Mouse (Mus musculus) hematopoietic stem cell, adult 5-6 weeks (primary cell): Measurements from ENCODE around the gene Hba-a2. TPM values are rescaled to one million over a fixed set of nuclear protein-coding genes. Genes with fewer than 3 reads are reported as not detected.
"Not testable (repeated sequence)": the region's sequence is repeated elsewhere in the genome, so short reads cannot be mapped to it uniquely, and the experiment has no call there.

Experiments used
- ATAC-seq, 2 experiments: fragments of 125-278 bp in 1 of 2; replicated peaks in 1 of 2; 2 replicates each; pipeline ENCODE4 v1.8.0; 2016 to 2017; ENCODE audit warnings: inconsistent platforms in 2 of 2, mild to moderate bottlenecking in 2 of 2, moderate number of reproducible peaks in 2 of 2, low read depth in 1 of 2, moderate TSS enrichment in 1 of 2; ENCODE audit not compliant: low FRiP score in 2 of 2, poor library complexity in 2 of 2, severe bottlenecking in 2 of 2, insufficient read depth in 1 of 2, low TSS enrichment in 1 of 2
- total RNA-seq: library from RNA; stranded (forward); fragments of 172-1452, 232-1000 nt; gene quantifications from 2 replicates; pipeline ENCODE4 v1.2.3, GENCODE M21; 2017

The Hba-a2 gene
- total RNA-seq, 1 experiment from 2014 or later = 104 TPM

GRCm38 (mm10) chr11:32278458-32278957, 17.8 kb upstream of the Hba-a2 start:
- no peak for ATAC-seq

GRCm38 (mm10) chr11:32280646-32281045, 15.6 kb upstream of the Hba-a2 start:
- ATAC-seq = no peak

DNA sequence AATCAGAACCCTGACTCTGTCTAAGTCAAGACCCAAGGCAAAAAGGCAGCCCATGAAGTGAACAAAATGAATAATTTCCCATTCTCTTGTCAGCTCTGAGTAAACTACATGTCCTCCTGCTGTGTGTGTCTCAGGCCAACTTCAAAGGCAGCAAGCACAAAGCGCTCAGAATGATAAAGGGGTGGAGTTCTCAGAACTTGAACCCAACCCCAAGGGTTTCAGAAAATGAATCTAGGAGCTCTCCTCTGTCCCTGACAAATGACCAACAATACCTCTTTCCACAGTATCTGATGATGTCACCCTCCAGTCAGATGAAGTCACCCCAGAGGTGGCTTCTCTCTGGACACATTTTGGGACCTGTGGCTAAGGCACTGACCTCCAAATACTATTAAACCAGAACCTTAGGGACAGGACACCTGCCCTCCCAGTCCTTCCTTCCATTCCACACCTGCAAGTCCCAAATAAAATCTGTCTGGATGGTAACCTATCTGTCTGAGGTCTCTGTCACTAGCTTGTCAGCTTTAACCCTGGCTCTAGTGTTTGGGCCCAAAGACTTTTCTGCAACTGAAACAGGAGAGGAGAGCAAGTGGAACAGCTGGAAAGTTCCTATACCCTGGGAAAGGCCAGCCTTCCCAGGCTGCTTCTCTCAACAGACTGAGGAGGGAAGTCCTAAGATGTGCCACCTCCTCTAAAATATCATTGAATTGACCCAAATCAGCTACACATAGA, 14.7 kb upstream of the Hba-a2 start:
- ATAC-seq = no peak

DNA sequence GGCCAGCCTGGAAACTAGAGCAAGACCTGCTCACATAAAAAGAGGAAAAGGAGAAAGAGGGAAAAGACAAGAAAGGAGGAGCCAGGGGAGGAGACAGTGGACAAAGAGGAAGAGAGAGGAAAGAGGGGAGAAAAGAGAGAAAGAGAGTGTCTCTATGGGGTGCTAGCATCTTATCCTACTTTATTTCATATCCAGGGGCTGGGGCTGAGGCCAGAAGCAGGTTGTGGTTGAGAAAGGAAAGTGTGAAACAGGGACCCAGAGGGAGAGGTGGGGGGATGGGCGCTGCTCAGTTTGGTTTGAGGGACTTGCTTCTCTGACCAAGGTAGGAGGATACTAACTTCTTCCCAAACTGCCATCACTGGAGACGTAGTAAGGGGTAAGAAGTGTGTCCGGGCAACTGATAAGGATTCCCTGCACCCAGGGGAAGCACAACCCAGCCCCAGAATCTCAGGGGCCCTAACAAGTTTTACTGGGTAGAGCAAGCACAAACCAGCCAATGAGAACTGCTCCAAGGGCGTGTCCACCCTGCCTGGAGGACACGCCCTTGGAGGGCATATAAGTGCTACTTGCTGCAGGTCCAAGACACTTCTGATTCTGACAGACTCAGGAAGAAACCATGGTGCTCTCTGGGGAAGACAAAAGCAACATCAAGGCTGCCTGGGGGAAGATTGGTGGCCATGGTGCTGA, 13.1 kb upstream of the Hba-a2 start, which contains the start of gene Hba-a1:
Gene Hba-a1, plus strand, starts transcription at position 421 of the 687 bp plus-strand sequence.
- ATAC-seq = peak; percentile 23 to 40; a peak in 2 of 4 replicates

GRCm38 (mm10) chr11:32284582-32284981, 11.7 kb upstream of the Hba-a2 start:
- not testable (repeated sequence) for ATAC-seq

GRCm38 (mm10) chr11:32285031-32285775, 11.1 kb upstream of the Hba-a2 start:
- no peak for ATAC-seq

GRCm38 (mm10) chr11:32285887-32286286, 10.4 kb upstream of the Hba-a2 start:
- ATAC-seq = not testable (repeated sequence)

- ATAC-seq = peak; percentile 72 to 78
These were observed 9.4 kb upstream of the Hba-a2 start, which contains the start of gene Hbq1b for GRCm38 (mm10) chr11:32286695-32287492. Hbq1b (plus strand) TSS chr11:32286965.

DNA sequence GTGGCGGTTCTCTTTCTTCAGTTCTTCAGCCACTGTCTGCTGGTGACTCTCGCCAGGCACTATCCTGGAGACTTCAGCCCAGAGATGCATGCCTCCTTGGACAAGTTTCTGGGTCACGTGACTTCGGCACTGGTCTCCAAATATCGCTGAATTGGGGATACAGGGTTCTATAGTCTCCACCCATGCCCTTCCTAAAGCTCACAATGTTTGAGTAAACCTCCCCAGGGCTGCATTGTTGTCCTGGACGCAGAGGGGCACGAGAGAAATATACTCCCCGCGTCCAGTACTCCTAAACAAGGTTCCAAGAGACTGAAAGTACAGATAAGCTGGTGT, 8.8 kb upstream of the Hba-a2 start:
- no peak for ATAC-seq

DNA sequence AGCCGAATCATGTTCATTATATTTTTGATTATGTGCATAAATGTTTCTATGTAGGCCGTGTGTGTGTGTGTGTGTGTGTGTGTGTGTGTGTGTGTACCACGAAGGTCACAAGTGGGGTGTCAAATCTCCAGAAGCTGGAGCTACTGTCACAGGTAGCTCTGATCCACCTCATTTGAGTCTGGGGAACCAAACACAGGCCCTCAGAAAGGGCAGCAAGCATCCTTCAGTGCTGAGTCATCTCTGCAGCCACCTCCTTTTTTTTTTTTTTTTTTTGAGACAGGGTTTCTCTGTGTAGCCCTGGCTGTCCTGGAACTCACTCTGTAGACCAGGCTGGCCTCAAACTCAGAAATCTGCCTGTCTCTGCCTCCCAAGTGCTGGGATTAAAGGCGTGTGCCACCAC, 3.5 kb upstream of the Hba-a2 start:
- not testable (repeated sequence) for ATAC-seq

DNA sequence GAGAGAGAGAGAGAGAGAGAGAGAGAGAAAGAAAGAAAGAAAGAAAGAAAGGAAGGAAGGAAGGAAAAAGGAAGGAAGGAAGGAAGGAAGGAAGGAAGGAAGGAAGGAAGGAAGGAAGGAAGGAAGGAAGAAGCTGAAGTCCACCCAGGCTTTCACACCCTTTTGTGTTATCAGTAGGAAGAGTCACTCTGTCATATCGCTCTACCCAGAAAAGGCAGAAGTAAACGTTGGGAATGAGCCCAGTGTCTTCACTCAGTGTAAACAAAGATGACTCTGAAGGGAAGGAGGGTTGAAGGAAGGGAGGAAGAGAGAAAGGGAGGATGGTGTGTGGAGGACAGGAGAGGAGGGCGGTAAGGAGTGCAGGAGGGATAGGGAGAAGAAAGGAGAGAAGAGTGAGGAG, 2.8 kb upstream of the Hba-a2 start:
- ATAC-seq = not testable (repeated sequence)

DNA sequence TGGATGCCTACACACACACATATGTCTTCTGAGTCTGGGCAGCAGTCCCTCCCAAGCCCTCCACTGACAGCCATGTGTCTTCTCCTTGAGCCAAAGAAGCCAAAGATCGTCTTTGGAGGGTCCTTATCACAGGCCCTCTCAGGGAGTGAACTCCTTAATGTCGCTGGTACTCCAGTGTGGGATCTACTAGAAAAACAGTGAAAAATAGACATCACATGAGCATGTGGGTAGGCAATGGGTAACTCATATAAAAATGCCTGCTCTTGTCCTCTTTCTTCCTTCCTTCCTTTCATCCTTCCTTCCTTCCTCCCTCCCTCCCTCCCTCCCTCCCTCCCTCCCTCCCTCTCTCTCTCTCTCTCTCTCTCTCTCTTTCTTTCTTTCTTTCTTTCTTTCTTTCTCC, 1.1 kb downstream of the Hba-a2 start:
- not testable (repeated sequence) for ATAC-seq

DNA sequence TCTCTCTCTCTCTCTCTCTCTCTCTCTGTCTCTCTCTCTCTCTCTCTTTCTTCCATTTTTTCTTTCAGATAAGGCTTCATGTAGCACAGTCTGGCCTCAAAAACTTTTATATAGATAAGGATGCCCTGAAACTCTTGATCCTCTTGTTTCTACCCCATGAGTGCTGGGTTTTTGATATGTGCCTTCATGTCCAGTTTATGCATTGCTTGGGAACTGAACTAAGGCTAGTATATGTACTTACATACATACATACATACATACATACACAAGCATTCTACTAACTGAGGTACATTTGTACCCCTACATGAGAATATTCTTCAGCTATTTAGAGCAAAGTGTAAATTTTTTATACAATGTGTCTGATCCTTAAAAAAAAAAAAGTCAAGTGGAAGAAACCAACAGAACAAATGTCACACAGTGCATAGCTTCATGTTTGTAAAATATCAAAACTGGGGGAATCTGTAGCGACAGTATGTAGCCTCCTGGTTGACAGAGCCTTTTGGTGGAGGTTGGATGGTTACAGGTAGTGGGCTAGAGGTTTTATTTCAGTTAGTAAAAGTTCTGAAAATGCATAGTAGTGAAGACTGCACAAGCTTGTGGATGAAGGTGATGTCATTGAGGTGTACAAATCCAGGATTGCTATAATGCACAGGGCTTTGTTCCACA, 1.7 kb downstream of the Hba-a2 start:
- ATAC-seq = no peak

- ATAC-seq = no peak
These were observed 2.2 kb downstream of the Hba-a2 start for GRCm38 (mm10) chr11:32298532-32298918.

DNA sequence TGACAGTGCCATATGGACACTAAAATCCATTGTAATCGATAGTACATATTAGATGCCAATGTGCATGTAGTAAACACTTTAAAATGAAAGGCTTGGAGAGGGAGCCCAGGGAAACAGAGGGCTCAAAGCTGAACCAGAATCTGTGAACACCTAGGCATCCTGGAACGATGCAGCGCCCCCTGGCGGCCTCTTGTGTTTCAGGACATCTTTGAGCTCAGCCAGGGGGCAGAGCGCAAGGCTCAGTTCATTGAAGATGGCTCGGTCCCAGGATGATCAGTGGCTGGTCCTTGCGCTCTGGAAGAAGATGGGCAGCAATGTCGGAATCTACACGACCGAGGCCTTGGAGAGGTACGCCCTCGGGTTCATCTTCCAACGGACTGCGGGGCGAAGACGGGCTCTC, 3.6 kb downstream of the Hba-a2 start, which contains the start of gene Hbq1a:
Gene Hbq1a, plus strand, starts transcription at position 205 of the 400 bp plus-strand sequence.
- peak; percentile 61 to 76 for ATAC-seq
